ENCODE assay signal across 30 mouse cellular contexts in the genomic region with DNA sequence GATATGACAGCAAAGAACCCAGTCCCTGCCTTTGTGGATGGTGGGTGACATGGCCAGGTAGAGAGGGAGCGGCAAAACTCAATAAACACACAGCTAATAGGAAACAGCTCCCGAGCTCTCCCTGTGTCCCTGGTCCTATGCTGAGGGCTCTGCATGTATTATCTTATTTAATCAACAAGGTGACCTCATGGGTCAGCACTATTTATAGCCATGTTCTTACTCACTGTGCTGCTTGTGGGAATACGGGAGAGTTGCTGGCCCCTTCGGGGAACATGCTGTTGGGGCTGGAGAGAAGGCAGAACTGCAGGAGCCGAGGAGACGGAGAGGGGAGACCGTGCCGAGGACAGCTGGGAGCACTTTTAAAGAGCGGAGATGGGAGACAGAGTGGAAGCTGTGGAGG. TPM values are rescaled to one million over a fixed set of nuclear protein-coding genes. Genes with fewer than 3 reads are reported as not detected.
DNase-seq lines count a peak whose midpoint lies in the region; ATAC-seq and TF ChIP-seq lines count a peak whose summit lies in the region.
"Had no signal": no experiment of that assay in that cellular context is flagged by ENCODE, and none has a peak within 500 bp of the region (broad histone marks: within the 10 kb centered on the region; RNA-seq: fewer than 3 reads in every experiment).

No protein-coding gene starts in this region.

- no peak for DNase-seq in heart, embryonic 10.5 days (ENCODE audit: low spot score)
- DNase-seq in heart, adult 9 months (ENCODE audit: low spot score in 2 of 2): no peak
- no peak for DNase-seq in heart, postnatal 14 days
- no peak for DNase-seq in liver, adult 2 months (ENCODE audit: extremely low read depth, low read depth, low spot score)
- no peak for DNase-seq in lung, postnatal 14 days
- DNase-seq: adrenal gland, postnatal 10 days; cerebellum, adult 8-10 months; cerebellum, postnatal 25 days; gastrocnemius, postnatal 36 days; kidney, adult 11 months; kidney, postnatal 36 days; lung, embryonic 14.5 days; right cerebral cortex, postnatal 25 days; spleen, adult 18-20 months; thymus, postnatal 4 days had no signal

- H3K9ac ChIP-seq in heart, embryonic 15.5 days: no peak overlapping the region
- H3K9ac ChIP-seq in liver, adult 2 months (ENCODE audit: low read depth, low read length): no peak overlapping the region
- no peak overlapping the region for H3K9ac ChIP-seq in liver, embryonic 12.5 days
- H3K9ac ChIP-seq: hindbrain, embryonic 15.5 days; limb, embryonic 13.5 days; liver, embryonic 14.5 days; lung, embryonic 14.5 days; midbrain, embryonic 15.5 days had no signal

- no peaks in the 10 kb centered on the region for H3K9me3 ChIP-seq in heart, embryonic 10.5 days
- H3K9me3 ChIP-seq in heart, embryonic 15.5 days (replicated peaks): no peaks in the 10 kb centered on the region
- H3K9me3 ChIP-seq in liver, embryonic 12.5 days (replicated peaks): no peaks in the 10 kb centered on the region
- H3K9me3 ChIP-seq: G1E; hindbrain, embryonic 15.5 days; limb, embryonic 13.5 days; midbrain, embryonic 10.5 days; midbrain, embryonic 15.5 days had no signal

- intact Hi-C loops in heart, postnatal 14 days (cut with DNase I): no loop called here

- H3K79me2 ChIP-seq in liver, adult 2 months (ENCODE audit: control insufficient read depth, insufficient read depth, low read length): peaks cover 4% of the 10 kb centered on the region; the same call in 1 of the 2 replicates

- H3K27me3 ChIP-seq in heart, embryonic 10.5 days (ENCODE audit: insufficient read depth, poor library complexity, severe bottlenecking): no peaks in the 10 kb centered on the region
- H3K27me3 ChIP-seq in heart, embryonic 15.5 days: no peaks in the 10 kb centered on the region
- no peaks in the 10 kb centered on the region for H3K27me3 ChIP-seq in liver, adult 2 months (ENCODE audit: control insufficient read depth, insufficient read depth, low read length)
- H3K27me3 ChIP-seq in liver, embryonic 12.5 days (replicated peaks): peaks cover 3% of the 10 kb centered on the region; the same call in 1 of the 2 replicates
- H3K27me3 ChIP-seq: hindbrain, embryonic 15.5 days; limb, embryonic 13.5 days; midbrain, embryonic 15.5 days; Patski had no signal

- H3K36me3 ChIP-seq in heart, embryonic 10.5 days: no peaks in the 10 kb centered on the region
- no peaks in the 10 kb centered on the region for H3K36me3 ChIP-seq in heart, embryonic 15.5 days
- no peaks in the 10 kb centered on the region for H3K36me3 ChIP-seq in liver, adult 2 months (ENCODE audit: control insufficient read depth, insufficient read depth, low read length)
- H3K36me3 ChIP-seq in liver, embryonic 12.5 days: no peaks in the 10 kb centered on the region
- H3K36me3 ChIP-seq: hindbrain, embryonic 15.5 days; limb, embryonic 13.5 days; midbrain, embryonic 10.5 days; midbrain, embryonic 15.5 days had no signal

- H3K4me3 ChIP-seq in heart, embryonic 10.5 days: peak overlapping the region; percentile 31
- no peak overlapping the region for H3K4me3 ChIP-seq in heart, embryonic 15.5 days
- H3K4me3 ChIP-seq in liver, adult 2 months (ENCODE audit: insufficient read depth, low read depth, low read length): no peak overlapping the region
- H3K4me3 ChIP-seq in liver, embryonic 12.5 days: no peak overlapping the region
- H3K4me3 ChIP-seq: hindbrain, embryonic 15.5 days; layer of hippocampus, adult 2 months; left cerebral cortex, adult 2 months; limb, embryonic 13.5 days; midbrain, embryonic 10.5 days; midbrain, embryonic 15.5 days had no signal

- TF ChIP-seq POLR2A in liver, adult 2 months (IDR thresholded peaks at IDR 0.05; ENCODE audit: extremely low read depth, insufficient read depth, low read length): no peak

- ATAC-seq in heart, embryonic 15.5 days (replicated peaks; ENCODE audit: insufficient number of reproducible peaks, insufficient read depth, low FRiP score, low read depth): peak; percentile 7; the same call in 1 of the 2 replicates
- no peak for ATAC-seq in liver, embryonic 12.5 days
- ATAC-seq: forebrain, embryonic 14.5 days; inflammation-experienced regulatory T-cells, adult 6 months; midbrain, embryonic 15.5 days; Patski had no signal

- 49% methylated on average over 9 of the region's 9 CpGs for WGBS in heart, embryonic 10.5 days
- WGBS in heart, embryonic 15.5 days: 54% methylated on average over 9 of the region's 9 CpGs
- WGBS in liver, adult 2 months: 79% methylated on average over 9 of the region's 9 CpGs
- WGBS in liver, embryonic 12.5 days (ENCODE audit: insufficient replicate concordance): 81% methylated on average over 9 of the region's 9 CpGs

- H3K27ac ChIP-seq in heart, embryonic 10.5 days: peak overlapping the region; percentile 78
- H3K27ac ChIP-seq in heart, embryonic 15.5 days: peak overlapping the region; percentile 51
- peak overlapping the region; percentile 71 for H3K27ac ChIP-seq in liver, adult 2 months (replicated peaks; ENCODE audit: insufficient read depth, low read depth, low read length)
- no peak overlapping the region for H3K27ac ChIP-seq in liver, embryonic 12.5 days
- H3K27ac ChIP-seq: hindbrain, embryonic 15.5 days; layer of hippocampus, adult 2 months; left cerebral cortex, adult 2 months; limb, embryonic 13.5 days; liver, embryonic 14.5 days; midbrain, embryonic 10.5 days; midbrain, embryonic 15.5 days had no signal

- peak overlapping the region; percentile 17; the same call in 1 of the 2 replicates for H3K4me2 ChIP-seq in heart, embryonic 15.5 days
- H3K4me2 ChIP-seq in liver, embryonic 12.5 days: no peak overlapping the region
- H3K4me2 ChIP-seq: hindbrain, embryonic 15.5 days; limb, embryonic 13.5 days; lung, embryonic 14.5 days; midbrain, embryonic 15.5 days had no signal

- no peak for TF ChIP-seq CTCF in liver, adult 2 months (IDR thresholded peaks at IDR 0.05; ENCODE audit: low read depth, low read length)

- H3K4me1 ChIP-seq in heart, embryonic 10.5 days: peaks cover 61% of the 10 kb centered on the region
- peaks cover 45% of the 10 kb centered on the region for H3K4me1 ChIP-seq in heart, embryonic 15.5 days (replicated peaks)
- peaks cover 52% of the 10 kb centered on the region for H3K4me1 ChIP-seq in liver, adult 2 months (ENCODE audit: control insufficient read depth, insufficient read depth, low read length)
- H3K4me1 ChIP-seq in liver, embryonic 12.5 days: 0 out of 2 replicates have a peak, but pooled peaks cover 3% of the 10 kb centered on the region
- H3K4me1 ChIP-seq: hindbrain, embryonic 15.5 days; midbrain, embryonic 15.5 days had no signal

RNA-seq across cellular contexts. Expression of gene Artn, which starts 47.8 kb away (rescaled TPM):
- 0.85 and 1.3 TPM in 2 replicates for polyA plus RNA-seq in heart, embryonic 10.5 days (2016; fragmentation: Nextera tagmentation; extraction: Ambion mirVana)
- polyA plus RNA-seq in heart, embryonic 15.5 days (2015; fragmentation: Nextera tagmentation; extraction: Ambion mirVana): 0.65 and 1.2 TPM in 2 replicates
- total RNA-seq in heart, postnatal 14 days (2021): not detected
- total RNA-seq in liver, adult 2 months (2014; rRNA removed): not detected in 2 replicates
- 0.07 TPM in 1 of 2 replicates, not detected in the other for polyA plus RNA-seq in liver, adult 2 months (2012; rRNA removed)
- polyA plus RNA-seq in liver, embryonic 12.5 days (2016; fragmentation: Nextera tagmentation; extraction: Ambion mirVana): 2.8 and 3.2 TPM in 2 replicates
- total RNA-seq: megakaryocyte progenitor cell, adult 5-6 weeks; neutrophil, adult 5-6 weeks had no signal
- polyA plus RNA-seq: G1E; inflammation-experienced regulatory T-cells, adult 6 months; Patski had no signal
